Mouse (Mus musculus): ENCODE measurements around the gene Fam171a2. TPM values are rescaled to one million over a fixed set of nuclear protein-coding genes. Genes with fewer than 3 reads are reported as not detected.
"Not testable (repeated sequence)": the region's sequence is repeated elsewhere in the genome, so short reads cannot be mapped to it uniquely, and the experiment has no call there.

Fam171a2 gene
- total RNA-seq, 4 experiments from 2014 or later, result 2.5 to 5.4 (median 3.6) TPM

DNA sequence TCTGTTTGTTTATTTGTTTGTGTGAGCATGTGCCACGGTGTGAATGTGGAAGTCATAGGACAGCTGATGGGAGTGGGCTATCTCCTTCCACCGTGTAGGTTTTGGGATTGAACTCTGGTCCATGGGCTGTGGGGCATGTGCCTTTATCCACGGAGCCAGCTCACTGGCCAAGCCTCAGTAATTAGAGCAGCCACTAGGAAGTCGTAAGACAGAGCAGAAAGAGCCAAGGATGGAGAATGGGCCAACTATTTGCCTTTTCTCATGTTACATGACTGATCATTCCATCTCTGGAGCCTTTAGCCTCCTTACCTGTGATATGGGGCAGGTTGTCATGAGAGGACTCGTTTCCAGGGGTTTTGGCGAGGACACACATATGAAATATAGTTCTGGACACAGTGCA, 51.2 kb downstream of the Fam171a2 start:
- no peak for DNase-seq (ENCODE audit: low spot score)

DNA sequence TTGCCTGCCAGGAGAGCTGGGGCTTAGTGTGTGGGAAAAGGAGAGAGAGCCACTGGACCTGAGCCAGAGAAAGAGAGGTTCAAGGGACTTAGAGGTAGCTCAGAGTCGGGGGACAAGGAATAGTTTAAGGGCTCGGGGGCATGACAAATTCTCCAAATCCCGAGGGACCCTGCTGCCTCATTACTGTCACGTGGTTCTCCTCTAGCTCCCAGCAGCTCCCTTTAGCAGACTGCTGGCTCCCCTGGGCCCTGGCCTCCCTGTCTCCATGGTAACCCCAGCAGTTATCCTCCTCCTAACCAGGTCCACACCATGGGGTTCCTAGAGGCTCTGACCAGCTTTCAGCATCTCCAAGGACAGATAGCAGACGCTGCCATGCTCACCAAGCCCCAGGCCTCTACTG, 52.2 kb downstream of the Fam171a2 start:
- DNase-seq (ENCODE audit: low spot score), result no peak

DNA sequence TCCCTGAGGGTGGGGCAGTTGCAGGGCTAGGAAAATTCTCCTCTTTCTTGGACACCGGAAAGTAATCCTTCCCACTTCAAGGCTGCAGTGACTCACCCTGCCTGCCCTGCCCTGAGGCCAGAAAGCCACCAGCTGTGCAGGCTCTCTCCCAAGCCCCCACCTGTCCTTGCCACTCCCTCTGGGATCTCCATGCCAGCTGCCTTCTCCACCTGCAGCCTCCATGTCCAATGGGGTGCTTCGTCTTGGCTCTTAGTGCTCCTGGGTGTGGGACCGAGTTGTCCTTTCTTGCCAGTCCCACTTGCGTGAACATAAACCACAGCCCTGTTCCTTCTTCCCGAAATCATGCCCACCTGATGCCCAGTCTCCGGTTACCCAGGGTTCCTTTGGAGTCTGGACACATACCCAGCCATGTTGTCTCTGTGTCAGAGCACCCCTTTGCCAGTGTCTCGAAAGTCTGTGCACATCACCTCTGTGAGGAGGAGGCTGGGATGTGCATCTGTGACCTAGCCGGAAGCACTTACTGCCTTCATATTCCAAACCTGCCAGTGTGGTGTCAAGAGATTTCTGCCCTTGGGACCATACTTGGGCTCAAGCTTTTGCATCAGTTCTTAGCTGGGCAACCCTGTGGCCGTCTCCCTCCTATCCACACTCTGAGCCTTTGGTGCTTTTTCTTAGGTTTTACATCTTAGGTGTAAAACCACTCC, 52.9 kb downstream of the Fam171a2 start:
- no peak for DNase-seq (ENCODE audit: low spot score)

- DNase-seq (ENCODE audit: low spot score), result no peak
Measured at GRCm38 (mm10) chr11:102393719-102394420, 53.6 kb downstream of the Fam171a2 start.

DNA sequence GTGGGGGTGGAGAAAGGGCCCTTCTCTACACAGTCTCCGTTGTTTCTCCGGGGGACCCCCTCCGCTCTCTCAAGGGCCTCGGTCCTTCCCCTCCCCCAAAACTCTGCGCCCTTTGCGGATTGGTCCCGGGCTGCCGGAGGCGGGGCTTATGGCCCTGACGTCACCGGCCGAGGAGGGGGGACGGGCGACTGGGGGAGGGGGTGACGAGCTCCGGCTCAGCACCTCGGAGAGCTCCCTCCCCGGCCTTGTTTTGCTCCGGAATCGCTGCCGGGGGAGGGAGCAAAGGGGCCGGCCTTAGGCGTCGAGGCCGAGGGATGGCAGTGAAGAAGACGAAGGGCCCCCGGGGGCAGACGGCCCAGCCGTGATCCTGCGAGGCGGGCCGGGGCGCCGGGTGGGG, 54.2 kb downstream of the Fam171a2 start, which contains the start of gene Rundc3a:
Gene Rundc3a (plus strand): TSS at position 166 of the 397 bp plus-strand sequence.
- DNase-seq (ENCODE audit: low spot score), result no peak

- no peak for DNase-seq (ENCODE audit: low spot score)
Measured at GRCm38 (mm10) chr11:102392441-102393237, 54.8 kb downstream of the Fam171a2 start.

DNA sequence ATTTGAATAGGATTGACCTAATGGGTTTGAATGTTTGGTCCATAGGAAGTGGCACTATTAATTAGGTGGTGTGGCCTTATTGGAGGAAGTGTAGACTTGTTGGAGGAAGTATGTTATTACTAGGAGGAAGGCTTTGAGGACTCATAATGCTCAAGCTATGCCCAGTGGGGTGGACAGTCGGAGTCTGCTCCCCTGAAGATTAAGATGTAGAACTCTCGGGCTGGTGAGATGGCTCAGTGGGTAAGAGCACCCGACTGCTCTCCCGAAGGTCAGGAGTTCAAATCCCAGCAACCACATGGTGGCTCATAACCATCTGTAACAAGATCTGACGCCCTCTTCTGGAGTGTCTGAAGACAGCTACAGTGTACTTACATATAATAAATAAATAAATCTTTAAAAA, 58.0 kb downstream of the Fam171a2 start:
- DNase-seq (ENCODE audit: low spot score), result not testable (repeated sequence)

Small RNA genes lying within 50 kb of the gene (microRNA-seq; reads per million reads assigned to microRNA genes)
- not detected for gene Mir6930

Other genes with a start within 250 kb of the Fam171a2 start
- 100 to 1,000 TPM; 114 to 136 (median 121) TPM for gene Hdac5, start 217.5 kb downstream of the Fam171a2 start, total RNA-seq (2022)
- under 1 TPM; 0.12 to 0.23 (median 0.18) TPM for gene BC030867, start 198.8 kb downstream of the Fam171a2 start, total RNA-seq (2022)
- gene Asb16, start 178.9 kb downstream of the Fam171a2 start, total RNA-seq (2022), result 1 to 10 TPM; 1.3 to 1.6 (median 1.5) TPM
- 10 to 100 TPM; 27.0 to 28.1 (median 27.6) TPM for gene Tmub2, start 162.8 kb downstream of the Fam171a2 start, total RNA-seq (2022)
- gene Atxn7l3, start 151.1 kb downstream of the Fam171a2 start, total RNA-seq (2022), result 10 to 100 TPM; 17.7 to 21.1 (median 20.1) TPM
- 10 to 100 TPM; 48.6 to 59.7 (median 52.1) TPM for gene Ubtf, start 127.9 kb downstream of the Fam171a2 start, total RNA-seq (2022)
- 1 to 10 TPM in 2 of 4 experiments, under 1 TPM in 2; 0.19 to 4.5 (median 1.5) TPM for gene Slc4a1, start 81.5 kb downstream of the Fam171a2 start, total RNA-seq (2022)
- under 1 TPM in 1 of 4 experiments, not detected in 3; 0.16 TPM for gene Rundc3a, start 54.3 kb downstream of the Fam171a2 start, total RNA-seq (2022)
- 100 to 1,000 TPM; 174 to 204 (median 197) TPM for gene Slc25a39, start 39.7 kb downstream of the Fam171a2 start, total RNA-seq (2022)
- gene Grn, start 17.4 kb downstream of the Fam171a2 start, total RNA-seq (2022), result 10 to 100 TPM; 76.5 to 84.8 (median 79.6) TPM
- gene Itga2b, start 22.4 kb upstream of the Fam171a2 start, total RNA-seq (2022), result 1 to 10 TPM; 3.4 to 7.2 (median 4.4) TPM
- gene Gpatch8, start 108.7 kb upstream of the Fam171a2 start, total RNA-seq (2022), result 10 to 100 TPM; 16.4 to 22.3 (median 17.8) TPM
- under 1 TPM in 3 of 4 experiments, not detected in 1; 0.34 to 0.65 (median 0.60) TPM for gene Gm11627, start 131.8 kb upstream of the Fam171a2 start, total RNA-seq (2022)
- gene Fzd2, start 156.7 kb upstream of the Fam171a2 start, total RNA-seq (2022), result 1 to 10 TPM; 1.5 to 2.5 (median 2.2) TPM
- gene Meioc, start 216.0 kb upstream of the Fam171a2 start, total RNA-seq (2022), result not detected

All from heart, adult 8-10 months (tissue).